Comparison of ENCODE assay signal across 19 mouse cellular contexts in the genomic region with DNA sequence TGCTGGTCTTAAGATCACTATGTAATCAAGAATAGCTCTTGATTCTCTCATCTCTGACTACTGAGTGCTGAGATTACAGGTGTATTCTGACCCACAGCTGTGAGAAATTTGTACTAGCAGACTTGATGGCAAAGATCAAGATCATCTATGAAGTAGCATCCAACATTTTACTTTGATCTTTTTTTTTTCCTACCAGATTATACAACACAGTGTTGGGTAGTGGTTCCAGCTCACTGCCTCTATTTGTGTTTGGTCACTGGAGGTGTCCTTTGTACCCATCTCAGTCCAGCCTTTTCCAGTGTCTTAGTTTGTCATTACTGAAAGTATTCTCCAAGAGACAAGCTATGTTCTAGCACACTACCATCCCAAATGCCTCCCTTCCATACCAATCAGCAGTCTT. TPM values are rescaled to one million over a fixed set of nuclear protein-coding genes. Genes with fewer than 3 reads are reported as not detected.
"Had no signal": no experiment of that assay in that cellular context is flagged by ENCODE, and none has a peak within 500 bp of the region (broad histone marks: within the 10 kb centered on the region; RNA-seq: fewer than 3 reads in every experiment).

No protein-coding gene starts in this region.

- ATAC-seq: intestine, postnatal 0 days; liver, postnatal 0 days; lung, postnatal 0 days; midbrain, embryonic 15.5 days had no signal

- H3K36me3 ChIP-seq: liver, embryonic 13.5 days; midbrain, embryonic 12.5 days; midbrain, embryonic 15.5 days; neural tube, embryonic 12.5 days; neural tube, embryonic 15.5 days had no signal

- H3K9ac ChIP-seq: liver, embryonic 13.5 days; liver, postnatal 0 days; lung, embryonic 14.5 days; midbrain, embryonic 12.5 days; midbrain, embryonic 15.5 days; neural tube, embryonic 12.5 days; neural tube, embryonic 15.5 days had no signal

- H3K27me3 ChIP-seq: liver, embryonic 13.5 days; midbrain, embryonic 12.5 days; midbrain, embryonic 15.5 days; neural tube, embryonic 12.5 days; neural tube, embryonic 15.5 days had no signal

- DNase-seq: layer of hippocampus, postnatal 36 days; liver, embryonic 13.5 days; liver, postnatal 0 days; lung, embryonic 14.5 days; right cerebral cortex, adult 18-20 months; right cerebral cortex, postnatal 14 days; right cerebral cortex, postnatal 4 days; thymus, adult 2 months; thymus, postnatal 14 days; thymus, postnatal 4 days had no signal

- H3K9me3 ChIP-seq: liver, embryonic 13.5 days; midbrain, embryonic 12.5 days; midbrain, embryonic 15.5 days; neural tube, embryonic 12.5 days; neural tube, embryonic 15.5 days had no signal

- H3K4me3 ChIP-seq: left cerebral cortex, adult 2 months; liver, embryonic 13.5 days; midbrain, embryonic 12.5 days; midbrain, embryonic 15.5 days; neural tube, embryonic 12.5 days; neural tube, embryonic 15.5 days had no signal

- H3K4me2 ChIP-seq: liver, embryonic 13.5 days; lung, embryonic 14.5 days; midbrain, embryonic 12.5 days; midbrain, embryonic 15.5 days; neural tube, embryonic 12.5 days; neural tube, embryonic 15.5 days had no signal

- H3K27ac ChIP-seq: left cerebral cortex, adult 2 months; liver, embryonic 13.5 days; macrophage; midbrain, embryonic 12.5 days; midbrain, embryonic 15.5 days; neural tube, embryonic 12.5 days; neural tube, embryonic 15.5 days; stomach, postnatal 0 days had no signal

- H3K4me1 ChIP-seq: liver, embryonic 13.5 days; midbrain, embryonic 12.5 days; midbrain, embryonic 15.5 days; neural tube, embryonic 12.5 days; neural tube, embryonic 15.5 days had no signal

RNA-seq across cellular contexts. Expression of a gene that starts 5.8 kb away (rescaled TPM):
- polyA plus RNA-seq: midbrain, embryonic 12.5 days; midbrain, embryonic 15.5 days had no signal
